Mouse (Mus musculus) megakaryocyte progenitor cell, adult 5-6 weeks (primary cell): ENCODE data around the gene Olfr54. TPM values are rescaled to one million over a fixed set of nuclear protein-coding genes. Genes with fewer than 3 reads are reported as not detected.

Source experiments
- total RNA-seq, 2 experiments: library from RNA; stranded (forward) in 1 of 2; stranded (reverse) in 1 of 2; fragments of 157-497, 149-512 nt in 1 of 2; fragments of 200-1000 nt in 1 of 2; gene quantifications; 2 replicates each; pipeline versions ENCODE4 v1.2.3 to v1.2.4; 2015 to 2017

Olfr54 gene
- total RNA-seq, 2 experiments from 2014 or later, result not detected

Other genes starting within 250 kb of the Olfr54 start
- 0.66 and 1.0 TPM in 2 replicates for gene Zfp354c, start 186.5 kb upstream of the Olfr54 start, total RNA-seq (2015)
- gene Zfp354c, start 186.5 kb upstream of the Olfr54 start, total RNA-seq (2017), result 0.50 and 1.1 TPM in 2 replicates
- 0.10 TPM in 1 of 2 replicates, not detected in the other for gene Zfp879, start 172.7 kb upstream of the Olfr54 start, total RNA-seq (2015)
- gene Zfp879, start 172.7 kb upstream of the Olfr54 start, total RNA-seq (2017), result 0.17 TPM in 1 of 2 replicates, not detected in the other
- not detected in 2 replicates for gene Grm6, start 163.6 kb upstream of the Olfr54 start, total RNA-seq (2015)
- not detected in 2 replicates for gene Grm6, start 163.6 kb upstream of the Olfr54 start, total RNA-seq (2017)
- not detected in 2 replicates for gene Zfp454, start 126.6 kb upstream of the Olfr54 start, total RNA-seq (2015)
- not detected in 2 replicates for gene Zfp454, start 126.6 kb upstream of the Olfr54 start, total RNA-seq (2017)
- gene Zfp2, start 98.1 kb upstream of the Olfr54 start, total RNA-seq (2015), result 1.8 and 3.8 TPM in 2 replicates
- gene Zfp2, start 98.1 kb upstream of the Olfr54 start, total RNA-seq (2017), result 0.68 and 0.96 TPM in 2 replicates
- 0.10 TPM in 1 of 2 replicates, not detected in the other for gene Zfp354b, start 82.6 kb upstream of the Olfr54 start, total RNA-seq (2015)
- gene Zfp354b, start 82.6 kb upstream of the Olfr54 start, total RNA-seq (2017), result 0.27 TPM in 1 of 2 replicates, not detected in the other
- not detected in 2 replicates for gene 4933414I15Rik, start 70.5 kb upstream of the Olfr54 start, total RNA-seq (2015)
- not detected in 2 replicates for gene 4933414I15Rik, start 70.5 kb upstream of the Olfr54 start, total RNA-seq (2017)
- gene Prop1, start 60.5 kb upstream of the Olfr54 start, total RNA-seq (2015), result not detected in 2 replicates
- not detected in 2 replicates for gene Prop1, start 60.5 kb upstream of the Olfr54 start, total RNA-seq (2017)
- not detected in 2 replicates for gene Olfr1378, start 47.7 kb upstream of the Olfr54 start, total RNA-seq (2015)
- not detected in 2 replicates for gene Olfr1378, start 47.7 kb upstream of the Olfr54 start, total RNA-seq (2017)
- not detected in 2 replicates for gene Olfr1377, start 32.3 kb upstream of the Olfr54 start, total RNA-seq (2015)
- not detected in 2 replicates for gene Olfr1377, start 32.3 kb upstream of the Olfr54 start, total RNA-seq (2017)
- not detected in 2 replicates for gene Olfr51, start 10.6 kb upstream of the Olfr54 start, total RNA-seq (2015)
- not detected in 2 replicates for gene Olfr51, start 10.6 kb upstream of the Olfr54 start, total RNA-seq (2017)
- gene Olfr1375, start 33.9 kb downstream of the Olfr54 start, total RNA-seq (2015), result not detected in 2 replicates
- gene Olfr1375, start 33.9 kb downstream of the Olfr54 start, total RNA-seq (2017), result not detected in 2 replicates
- gene Zfp354a, start 45.0 kb downstream of the Olfr54 start, total RNA-seq (2015), result not detected in 2 replicates
- not detected in 2 replicates for gene Zfp354a, start 45.0 kb downstream of the Olfr54 start, total RNA-seq (2017)
- not detected in 2 replicates for gene Gm12569, start 206.2 kb downstream of the Olfr54 start, total RNA-seq (2015)
- gene Gm12569, start 206.2 kb downstream of the Olfr54 start, total RNA-seq (2017), result not detected in 2 replicates
- 141 and 185 TPM in 2 replicates for gene Clk4, start 247.5 kb downstream of the Olfr54 start, total RNA-seq (2015)
- 138 and 218 TPM in 2 replicates for gene Clk4, start 247.5 kb downstream of the Olfr54 start, total RNA-seq (2017)
- 2.3 and 2.6 TPM in 2 replicates for gene BC049762, start 248.8 kb downstream of the Olfr54 start, total RNA-seq (2015)
- 0.29 TPM in 1 of 2 replicates, not detected in the other for gene BC049762, start 248.8 kb downstream of the Olfr54 start, total RNA-seq (2017)